Mouse (Mus musculus) brain, embryonic 14.5 days (tissue): ENCODE measurements around the gene Vmn1r16.

Experiments
- CTCF ChIP-seq: fragments of 200-500 bp; IDR thresholded peaks from 2 replicates; pipeline ENCODE4 v1.5.1; 2012; ENCODE audit warnings: inconsistent platforms, mild to moderate bottlenecking, moderate library complexity, borderline replicate concordance; ENCODE audit not compliant: insufficient read depth, insufficient read length; ENCODE audit errors: extremely low read depth
- POLR2A ChIP-seq: fragments of 200-500 bp; IDR thresholded peaks from 2 replicates; pipeline ENCODE4 v1.6.1; 2012; ENCODE audit warnings: mild to moderate bottlenecking, inconsistent platforms, borderline replicate concordance; ENCODE audit not compliant: poor library complexity, insufficient read depth, insufficient read length, severe bottlenecking; ENCODE audit errors: extremely low read depth

DNA sequence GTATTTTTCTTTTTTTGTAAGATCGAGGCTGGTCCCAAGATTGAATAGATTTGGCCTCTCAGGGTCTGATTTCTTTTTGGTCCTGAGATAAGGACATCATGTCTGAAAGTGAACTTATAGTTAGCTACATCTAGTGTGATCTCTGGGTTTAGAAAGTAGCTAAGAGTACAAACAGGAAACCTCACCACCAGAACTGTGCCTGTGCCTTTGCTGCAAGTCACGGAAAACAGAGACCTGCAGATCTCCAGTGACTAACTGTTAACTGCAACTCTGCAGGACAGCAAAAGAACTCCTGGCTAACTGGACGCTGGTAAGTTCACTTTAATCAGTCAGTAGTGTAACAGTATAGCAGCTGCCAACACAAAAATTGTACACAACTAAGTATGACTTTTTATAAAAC lies 57.4 kb downstream of the Vmn1r16 start:
- TF ChIP-seq CTCF: no peak
- TF ChIP-seq POLR2A: no peak
